Mouse (Mus musculus): ENCODE measurements at regions not wholly inside any gene's neighbourhood (a gene's known extent, or its start where the extent isn't known, plus 50 kb on each side); places are given as distances from the start of the nearest gene placed in this dataset.

GRCm38 (mm10) chr11:110715300-110715699 lies 252.5 kb upstream of the Kcnj16 start:
- DNase-seq (ENCODE audit: low read depth, low spot score): no peak

- no peak for DNase-seq (ENCODE audit: low read depth, low spot score)
These were observed 251.5 kb upstream of the Kcnj16 start for GRCm38 (mm10) chr11:110716369-110716768.

GRCm38 (mm10) chr11:110722701-110723100 lies 245.1 kb upstream of the Kcnj16 start:
- DNase-seq (ENCODE audit: low read depth, low spot score): no peak

- DNase-seq (ENCODE audit: low read depth, low spot score): no peak
These were observed 243.9 kb upstream of the Kcnj16 start for GRCm38 (mm10) chr11:110723971-110724370.

GRCm38 (mm10) chr11:110727357-110727961 lies 240.4 kb upstream of the Kcnj16 start:
- DNase-seq (ENCODE audit: low read depth, low spot score): no peak

- DNase-seq (ENCODE audit: low read depth, low spot score): no peak
These were observed 236.3 kb upstream of the Kcnj16 start for GRCm38 (mm10) chr11:110731510-110731909.

GRCm38 (mm10) chr11:110774128-110774527 lies 193.7 kb upstream of the Kcnj16 start:
- DNase-seq (ENCODE audit: low read depth, low spot score): no peak

- DNase-seq (ENCODE audit: low read depth, low spot score): no peak
These were observed 186.1 kb upstream of the Kcnj16 start for GRCm38 (mm10) chr11:110781492-110782276.

GRCm38 (mm10) chr11:110789537-110789936 lies 178.3 kb upstream of the Kcnj16 start:
- DNase-seq (ENCODE audit: low read depth, low spot score): no peak

- no peak for DNase-seq (ENCODE audit: low read depth, low spot score)
These were observed 167.8 kb upstream of the Kcnj16 start for GRCm38 (mm10) chr11:110799887-110800578.

- no peak for DNase-seq (ENCODE audit: low read depth, low spot score)
These were observed 165.8 kb upstream of the Kcnj16 start for GRCm38 (mm10) chr11:110802013-110802412.

- DNase-seq (ENCODE audit: low read depth, low spot score): peak; percentile 19
These were observed 163.8 kb upstream of the Kcnj16 start for GRCm38 (mm10) chr11:110804079-110804478.

GRCm38 (mm10) chr11:110813137-110813536 lies 154.7 kb upstream of the Kcnj16 start:
- no peak for DNase-seq (ENCODE audit: low read depth, low spot score)

- DNase-seq (ENCODE audit: low read depth, low spot score): no peak
These were observed 153.1 kb upstream of the Kcnj16 start for GRCm38 (mm10) chr11:110814732-110815131.

GRCm38 (mm10) chr11:110815206-110815605 lies 152.6 kb upstream of the Kcnj16 start:
- DNase-seq (ENCODE audit: low read depth, low spot score): no peak

- DNase-seq (ENCODE audit: low read depth, low spot score): no peak
These were observed 139.2 kb upstream of the Kcnj16 start for GRCm38 (mm10) chr11:110828584-110828983.

- DNase-seq (ENCODE audit: low read depth, low spot score): no peak
These were observed 131.1 kb upstream of the Kcnj16 start for GRCm38 (mm10) chr11:110836688-110837087.

GRCm38 (mm10) chr11:110839316-110839715 lies 128.5 kb upstream of the Kcnj16 start:
- DNase-seq (ENCODE audit: low read depth, low spot score): no peak

- DNase-seq (ENCODE audit: low read depth, low spot score): no peak
These were observed 99.5 kb upstream of the Kcnj16 start for GRCm38 (mm10) chr11:110868319-110868718.

GRCm38 (mm10) chr11:110870133-110870532 lies 97.7 kb upstream of the Kcnj16 start:
- no peak for DNase-seq (ENCODE audit: low read depth, low spot score)

GRCm38 (mm10) chr11:110874626-110875025 lies 93.2 kb upstream of the Kcnj16 start:
- no peak for DNase-seq (ENCODE audit: low read depth, low spot score)

GRCm38 (mm10) chr11:110880971-110881370 lies 86.9 kb upstream of the Kcnj16 start:
- no peak for DNase-seq (ENCODE audit: low read depth, low spot score)
